Mouse (Mus musculus) urinary bladder, postnatal 10 days (tissue): ENCODE results near the gene Cxadr.

Experiments used
- DNase-seq: peaks from one replicate; pipeline ENCODE4 v3.0.0; 2022; ENCODE audit warnings: low spot score

Cxadr gene

GRCm38 (mm10) chr16:78301183-78301830 is at the start of gene Cxadr:
TSS of gene Cxadr (plus strand) at chr16:78301489.
- DNase-seq = peak; percentile 19

GRCm38 (mm10) chr16:78258989-78259388 is 42.3 kb upstream of the Cxadr start:
- no peak for DNase-seq

GRCm38 (mm10) chr16:78260070-78260879 is 41.0 kb upstream of the Cxadr start:
- no peak for DNase-seq

GRCm38 (mm10) chr16:78261520-78261919 is 39.8 kb upstream of the Cxadr start:
- DNase-seq = no peak

- DNase-seq = no peak
Measured at GRCm38 (mm10) chr16:78264442-78265150, 36.7 kb upstream of the Cxadr start.

GRCm38 (mm10) chr16:78265151-78265590 is 36.1 kb upstream of the Cxadr start:
- no peak for DNase-seq

- DNase-seq = no peak
Measured at GRCm38 (mm10) chr16:78265826-78266225, 35.5 kb upstream of the Cxadr start.

GRCm38 (mm10) chr16:78267453-78267852 is 33.8 kb upstream of the Cxadr start:
- DNase-seq = no peak

GRCm38 (mm10) chr16:78268167-78268566 is 33.1 kb upstream of the Cxadr start:
- DNase-seq = no peak

GRCm38 (mm10) chr16:78274825-78275455 is 26.3 kb upstream of the Cxadr start:
- no peak for DNase-seq

- no peak for DNase-seq
Measured at GRCm38 (mm10) chr16:78277567-78277966, 23.7 kb upstream of the Cxadr start.

GRCm38 (mm10) chr16:78280093-78280881 is 21.0 kb upstream of the Cxadr start:
- DNase-seq = no peak

GRCm38 (mm10) chr16:78283231-78283630 is 18.1 kb upstream of the Cxadr start:
- DNase-seq = no peak

- no peak for DNase-seq
Measured at GRCm38 (mm10) chr16:78294051-78294450, 7.2 kb upstream of the Cxadr start.

- DNase-seq = no peak
Measured at GRCm38 (mm10) chr16:78294606-78295275, 6.5 kb upstream of the Cxadr start.

GRCm38 (mm10) chr16:78295601-78296000 is 5.7 kb upstream of the Cxadr start:
- DNase-seq = no peak

GRCm38 (mm10) chr16:78296114-78296513 is 5.2 kb upstream of the Cxadr start:
- no peak for DNase-seq

GRCm38 (mm10) chr16:78301831-78302677 is 765 bp downstream of the Cxadr start:
- DNase-seq = no peak

GRCm38 (mm10) chr16:78302678-78303050 is 1.4 kb downstream of the Cxadr start:
- no peak for DNase-seq

GRCm38 (mm10) chr16:78305606-78306100 is 4.4 kb downstream of the Cxadr start:
- DNase-seq = no peak
